ENCODE assay signal across 25 mouse cellular contexts in genomic region chr2:76492224-76492623, GRCm38 (mm10).
DNase-seq lines count a peak whose midpoint lies in the region; ATAC-seq and TF ChIP-seq lines count a peak whose summit lies in the region.
"Had no signal": no experiment of that assay in that cellular context is flagged by ENCODE, and none has a peak within 500 bp of the region (broad histone marks: within the 10 kb centered on the region; RNA-seq: fewer than 3 reads in every experiment).

No protein-coding gene starts in this region.

- 0 out of 2 replicates have a peak overlapping the region, but pooled peaks have one; percentile 15 for H3K4me2 ChIP-seq in liver, postnatal 0 days (ENCODE audit: low read depth, low read length)
- H3K4me2 ChIP-seq in liver, embryonic 11.5 days: no peak overlapping the region
- no peak overlapping the region for H3K4me2 ChIP-seq in hindbrain, embryonic 15.5 days
- no peak overlapping the region for H3K4me2 ChIP-seq in neural tube, embryonic 14.5 days (ENCODE audit: low read depth, low read length)
- H3K4me2 ChIP-seq: heart, embryonic 15.5 days; intestine, embryonic 15.5 days had no signal

- H3K4me1 ChIP-seq in liver, postnatal 0 days (ENCODE audit: insufficient read depth): no peaks in the 10 kb centered on the region
- no peaks in the 10 kb centered on the region for H3K4me1 ChIP-seq in liver, embryonic 11.5 days (replicated peaks; ENCODE audit: control insufficient read depth, insufficient read depth, low read length)
- H3K4me1 ChIP-seq in hindbrain, embryonic 15.5 days (replicated peaks): peaks cover 12% of the 10 kb centered on the region
- H3K4me1 ChIP-seq in neural tube, embryonic 14.5 days (ENCODE audit: control insufficient read depth, insufficient read depth, low read length): peaks cover 10% of the 10 kb centered on the region; the same call in 1 of the 2 replicates
- H3K4me1 ChIP-seq: heart, embryonic 15.5 days; intestine, embryonic 15.5 days had no signal

- no peaks in the 10 kb centered on the region for H3K27me3 ChIP-seq in liver, postnatal 0 days (ENCODE audit: insufficient read depth, low read length)
- H3K27me3 ChIP-seq in liver, embryonic 11.5 days (replicated peaks; ENCODE audit: control insufficient read depth, insufficient read depth, low read length): no peaks in the 10 kb centered on the region
- H3K27me3 ChIP-seq in hindbrain, embryonic 15.5 days: no peaks in the 10 kb centered on the region
- no peaks in the 10 kb centered on the region for H3K27me3 ChIP-seq in neural tube, embryonic 14.5 days (ENCODE audit: control insufficient read depth, insufficient read depth, low read length)
- H3K27me3 ChIP-seq: heart, embryonic 15.5 days; intestine, embryonic 15.5 days; Patski had no signal

- 37% methylated on average over 7 of the region's 7 CpGs for WGBS in liver, postnatal 0 days (ENCODE audit: insufficient replicate concordance)
- WGBS in liver, embryonic 11.5 days: 58% methylated on average over 7 of the region's 7 CpGs
- WGBS in hindbrain, embryonic 15.5 days: 56% methylated on average over 7 of the region's 7 CpGs
- WGBS in neural tube, embryonic 14.5 days: 39% methylated on average over 7 of the region's 7 CpGs

- H3K4me3 ChIP-seq in liver, postnatal 0 days (ENCODE audit: low read depth, low read length): no peak overlapping the region
- H3K4me3 ChIP-seq in liver, embryonic 11.5 days (ENCODE audit: low read depth, low read length): no peak overlapping the region
- H3K4me3 ChIP-seq in hindbrain, embryonic 15.5 days: no peak overlapping the region
- H3K4me3 ChIP-seq in neural tube, embryonic 14.5 days (ENCODE audit: low read depth, low read length): no peak overlapping the region
- H3K4me3 ChIP-seq: forebrain, embryonic 10.5 days; gastrocnemius, adult 2 months; heart, embryonic 15.5 days; intestine, embryonic 15.5 days; layer of hippocampus, adult 2 months; limb, embryonic 10.5 days had no signal

- TF ChIP-seq CTCF in liver, postnatal 0 days (IDR thresholded peaks at IDR 0.05; ENCODE audit: low read depth): no peak

- ATAC-seq in liver, postnatal 0 days: no peak
- no peak for ATAC-seq in liver, embryonic 11.5 days (replicated peaks; ENCODE audit: low FRiP score)
- no peak for ATAC-seq in hindbrain, embryonic 15.5 days (ENCODE audit: low FRiP score, low read depth)
- peak; percentile 52; the same call in 1 of the 2 replicates for ATAC-seq in neural tube, embryonic 14.5 days (ENCODE audit: low read depth)
- ATAC-seq: intestine, embryonic 15.5 days; Patski had no signal

- TF ChIP-seq EP300 in liver, postnatal 0 days (IDR thresholded peaks at IDR 0.05; ENCODE audit: low read depth): no peak

- H3K27ac ChIP-seq in liver, postnatal 0 days (ENCODE audit: low read depth): no peak overlapping the region
- no peak overlapping the region for H3K27ac ChIP-seq in liver, embryonic 11.5 days (ENCODE audit: low read depth, low read length)
- peak overlapping the region; percentile 28; the same call in 1 of the 2 replicates for H3K27ac ChIP-seq in hindbrain, embryonic 15.5 days (replicated peaks)
- peak overlapping the region; percentile 69 for H3K27ac ChIP-seq in neural tube, embryonic 14.5 days (ENCODE audit: low read depth, low read length)
- H3K27ac ChIP-seq: forebrain, embryonic 10.5 days; gastrocnemius, adult 2 months; heart, embryonic 15.5 days; intestine, embryonic 15.5 days; layer of hippocampus, adult 2 months; limb, embryonic 10.5 days had no signal

- no peak overlapping the region for H3K9ac ChIP-seq in liver, postnatal 0 days (replicated peaks)
- no peak overlapping the region for H3K9ac ChIP-seq in liver, embryonic 11.5 days (ENCODE audit: low read depth, low read length)
- no peak overlapping the region for H3K9ac ChIP-seq in hindbrain, embryonic 15.5 days
- no peak overlapping the region for H3K9ac ChIP-seq in neural tube, embryonic 14.5 days (replicated peaks; ENCODE audit: low read depth, low read length)
- H3K9ac ChIP-seq: heart, embryonic 15.5 days; intestine, embryonic 15.5 days had no signal

- no peaks in the 10 kb centered on the region for H3K9me3 ChIP-seq in liver, postnatal 0 days (ENCODE audit: low read length)
- no peaks in the 10 kb centered on the region for H3K9me3 ChIP-seq in liver, embryonic 11.5 days (ENCODE audit: control insufficient read depth, low read length)
- no peaks in the 10 kb centered on the region for H3K9me3 ChIP-seq in hindbrain, embryonic 15.5 days
- no peaks in the 10 kb centered on the region for H3K9me3 ChIP-seq in neural tube, embryonic 14.5 days (ENCODE audit: control insufficient read depth, low read length)
- H3K9me3 ChIP-seq: forebrain, embryonic 10.5 days; heart, embryonic 15.5 days; intestine, embryonic 15.5 days; limb, embryonic 10.5 days had no signal

- no peaks in the 10 kb centered on the region for H3K36me3 ChIP-seq in liver, postnatal 0 days (replicated peaks; ENCODE audit: insufficient read depth, low read length)
- no peaks in the 10 kb centered on the region for H3K36me3 ChIP-seq in liver, embryonic 11.5 days (ENCODE audit: control insufficient read depth, insufficient read depth, low read length)
- no peaks in the 10 kb centered on the region for H3K36me3 ChIP-seq in hindbrain, embryonic 15.5 days
- no peaks in the 10 kb centered on the region for H3K36me3 ChIP-seq in neural tube, embryonic 14.5 days (ENCODE audit: control insufficient read depth, insufficient read depth, low read length)
- H3K36me3 ChIP-seq: forebrain, embryonic 10.5 days; heart, embryonic 15.5 days; intestine, embryonic 15.5 days; limb, embryonic 10.5 days had no signal

- DNase-seq in liver, postnatal 0 days: no peak
- DNase-seq in liver, embryonic 11.5 days (ENCODE audit: low spot score): no peak
- peak; percentile 28 for DNase-seq in retina, embryonic 14.5 days (ENCODE audit: low spot score)
- DNase-seq in retina, postnatal 1 day: no peak
- no peak for DNase-seq in gastrocnemius, postnatal 4 days (ENCODE audit: low spot score in 2 of 2)
- no peak for DNase-seq in frontal cortex, adult 2 months (ENCODE audit: extremely low spot score in 1 of 2, low spot score in 1 of 2)
- DNase-seq: adrenal gland, postnatal 36 days; cerebellum, adult 11 months; cerebellum, adult 9-11 months; gastrocnemius, adult 2 months; heart, postnatal 4 days; kidney, adult 9 months; kidney, postnatal 14 days; lung, adult 2 months; lung, postnatal 14 days; right cerebral cortex, adult 18-20 months; right cerebral cortex, postnatal 4 days had no signal

Comparison
In these comparisons a context has a peak if more than half of its experiments do, and no peak if none do; other contexts are left out.
1. H3K27ac ChIP-seq: peak in hindbrain, embryonic 15.5 days (single experiment) and neural tube, embryonic 14.5 days (single experiment); none in liver, postnatal 0 days (single experiment) and liver, embryonic 11.5 days (single experiment).